Mouse (Mus musculus) megakaryocyte, embryonic 14.5 days (primary cell): Measurements from ENCODE around the gene Fgfr2. TPM values are rescaled to one million over a fixed set of nuclear protein-coding genes. Genes with fewer than 3 reads are reported as not detected.

Experiments used
- H3K27me3 ChIP-seq: replicated peaks from 2 replicates; pipeline ENCODE3; 2012; ENCODE audit warnings: inconsistent platforms
- H3K36me3 ChIP-seq: replicated peaks from 2 replicates; pipeline ENCODE3; 2012; ENCODE audit warnings: low read length, inconsistent platforms, mixed read lengths
- H3K4me1 ChIP-seq: 2 replicates; pipeline ENCODE4 v1.6.1; 2012; ENCODE audit warnings: inconsistent platforms
- H3K4me3 ChIP-seq: replicated peaks from 2 replicates; pipeline ENCODE3; 2012; ENCODE audit warnings: moderate library complexity, mild to moderate bottlenecking, inconsistent platforms
- H3K9me3 ChIP-seq: 2 replicates; pipeline ENCODE4 v1.6.1; 2012; ENCODE audit warnings: inconsistent platforms
- FLI1 ChIP-seq: IDR thresholded peaks from 2 replicates; pipeline ENCODE4 v1.6.1; 2012; ENCODE audit warnings: low read length, inconsistent platforms, mixed read lengths
- GATA1 ChIP-seq: IDR thresholded peaks from 3 replicates; pipeline ENCODE4 v1.6.1; 2012; ENCODE audit warnings: mixed read lengths, low read length, inconsistent platforms, borderline replicate concordance
- polyA plus RNA-seq: library from polyadenylated mRNA; stranded (reverse); fragments of >175 nt; gene quantifications from 2 replicates; pipeline ENCODE4 v1.2.3, GENCODE M21; 2012; ENCODE audit warnings: low replicate concordance; ENCODE audit not compliant: insufficient read depth

Fgfr2 gene
- polyA plus RNA-seq, 1 experiment = 0.45 TPM

GRCm38 (mm10) chr7:133012637-133013366, 110.3 kb downstream of the Fgfr2 start:
- peaks cover 71% of the 10 kb centered on the region for H3K36me3 ChIP-seq
- TF ChIP-seq GATA1 = no peak
- no peak for TF ChIP-seq FLI1
- no peaks in the 10 kb centered on the region for H3K27me3 ChIP-seq

GRCm38 (mm10) chr7:133011611-133012010, 111.5 kb downstream of the Fgfr2 start:
- TF ChIP-seq FLI1 (no peak), GATA1 (no peak)
- peaks cover 80% of the 10 kb centered on the region for H3K36me3 ChIP-seq
- no peak overlapping the region for H3K4me3 ChIP-seq
- H3K4me1 ChIP-seq = peaks cover 54% of the 10 kb centered on the region
- H3K27me3 ChIP-seq = no peaks in the 10 kb centered on the region
- H3K9me3 ChIP-seq = no peaks in the 10 kb centered on the region

More at GRCm38 (mm10) chr7:133012637-133013366, 110.3 kb downstream of the Fgfr2 start:
- H3K9me3 ChIP-seq = no peaks in the 10 kb centered on the region
- H3K4me1 ChIP-seq = peaks cover 42% of the 10 kb centered on the region
- H3K4me3 ChIP-seq = no peak overlapping the region

- H3K27me3 ChIP-seq = no peaks in the 10 kb centered on the region
- no peak overlapping the region for H3K4me3 ChIP-seq
- H3K9me3 ChIP-seq = no peaks in the 10 kb centered on the region
- no peak for TF ChIP-seq GATA1
- TF ChIP-seq FLI1 = no peak
- peaks cover 58% of the 10 kb centered on the region for H3K4me1 ChIP-seq
- H3K36me3 ChIP-seq = peaks cover 80% of the 10 kb centered on the region
Observed at GRCm38 (mm10) chr7:133011191-133011590, 112.0 kb downstream of the Fgfr2 start.

- Histone ChIP-seq H3K36me3 (peaks cover 82% of the 10 kb centered on the region), H3K27me3 (no peaks in the 10 kb centered on the region), H3K9me3 (no peaks in the 10 kb centered on the region), H3K4me1 (peaks cover 66% of the 10 kb centered on the region), H3K4me3 (no peak overlapping the region)
- TF ChIP-seq FLI1 (no peak), GATA1 (no peak)
Observed at GRCm38 (mm10) chr7:133010477-133010876, 112.7 kb downstream of the Fgfr2 start.

DNA sequence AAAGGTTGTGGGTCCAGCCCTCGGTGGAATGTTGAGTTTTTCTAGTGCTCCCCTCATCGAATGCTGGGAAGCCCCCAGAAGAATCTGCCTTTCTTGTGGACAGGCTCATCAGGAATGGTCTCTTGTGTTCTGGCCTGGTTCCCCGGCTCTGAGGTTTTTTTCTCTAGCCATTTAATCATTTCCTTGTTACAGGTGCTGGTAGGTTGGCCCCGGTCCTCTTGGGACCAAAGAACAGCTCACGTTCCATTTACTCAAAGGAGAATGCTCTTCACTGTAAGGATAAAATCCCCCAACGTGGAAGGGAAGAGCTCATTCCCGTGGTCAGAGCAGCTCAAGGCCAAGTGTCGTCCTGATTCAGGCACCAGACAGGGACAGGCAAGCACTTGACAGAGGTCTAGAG, 113.5 kb downstream of the Fgfr2 start:
- Histone ChIP-seq H3K27me3 (no peaks in the 10 kb centered on the region), H3K36me3 (peaks cover 82% of the 10 kb centered on the region), H3K4me3 (no peak overlapping the region), H3K4me1 (peaks cover 74% of the 10 kb centered on the region), H3K9me3 (no peaks in the 10 kb centered on the region)
- TF ChIP-seq FLI1 (no peak), GATA1 (no peak)

DNA sequence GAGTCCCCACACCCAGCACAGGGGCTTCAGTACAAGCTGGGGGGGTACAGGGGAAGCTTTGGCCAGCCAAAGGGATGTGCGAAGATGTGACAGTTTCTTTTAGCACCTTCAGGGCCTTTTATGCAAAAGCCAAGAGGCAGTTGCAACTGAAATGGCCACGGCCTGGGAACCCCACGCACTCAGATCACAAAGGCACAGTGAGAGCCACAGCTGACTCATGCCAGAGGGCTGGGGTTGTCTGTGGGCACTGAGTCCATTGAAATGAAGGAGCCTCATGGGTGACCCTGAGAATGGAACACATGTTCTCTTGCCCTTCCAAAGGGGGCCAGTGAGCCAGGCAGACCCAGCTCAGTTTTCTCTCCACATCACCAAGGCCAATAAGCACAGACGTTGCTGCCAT, 114.5 kb downstream of the Fgfr2 start:
- no peaks in the 10 kb centered on the region for H3K9me3 ChIP-seq
- no peak for TF ChIP-seq GATA1
- TF ChIP-seq FLI1 = no peak
- peaks cover 76% of the 10 kb centered on the region for H3K36me3 ChIP-seq
- H3K4me1 ChIP-seq = peaks cover 78% of the 10 kb centered on the region
- no peak overlapping the region for H3K4me3 ChIP-seq
- no peaks in the 10 kb centered on the region for H3K27me3 ChIP-seq

GRCm38 (mm10) chr7:133007343-133007742, 115.8 kb downstream of the Fgfr2 start:
- TF ChIP-seq GATA1 (no peak), FLI1 (no peak)
- peaks cover 80% of the 10 kb centered on the region for H3K4me1 ChIP-seq
- peaks cover 78% of the 10 kb centered on the region for H3K36me3 ChIP-seq
- no peak overlapping the region for H3K4me3 ChIP-seq
- H3K27me3 ChIP-seq = no peaks in the 10 kb centered on the region
- H3K9me3 ChIP-seq = no peaks in the 10 kb centered on the region

DNA sequence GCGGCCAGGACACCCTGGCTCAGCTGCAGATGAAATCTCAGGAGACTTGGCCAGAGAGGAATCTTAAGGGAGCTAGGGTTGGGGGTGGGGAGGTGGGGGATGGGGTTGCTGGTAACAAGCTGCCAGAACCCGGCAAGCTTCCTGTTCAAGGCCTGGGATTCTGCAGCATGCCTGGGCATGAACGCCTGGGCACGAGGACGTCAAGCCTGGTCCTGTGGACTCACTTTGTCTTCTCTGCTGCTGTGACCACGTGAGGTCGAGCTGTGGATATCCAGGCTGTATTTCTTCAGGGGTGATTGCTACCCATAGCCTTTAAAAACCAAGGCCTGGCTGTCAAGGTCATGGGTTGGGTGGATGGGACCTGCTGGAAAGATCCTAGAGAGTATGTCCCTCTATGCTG, 117.4 kb downstream of the Fgfr2 start:
- Histone ChIP-seq H3K9me3 (no peaks in the 10 kb centered on the region), H3K27me3 (no peaks in the 10 kb centered on the region), H3K4me3 (no peak overlapping the region), H3K36me3 (peaks cover 84% of the 10 kb centered on the region), H3K4me1 (peaks cover 90% of the 10 kb centered on the region)
- no peak for TF ChIP-seq GATA1
- TF ChIP-seq FLI1 = no peak

GRCm38 (mm10) chr7:133003421-133003820, 119.7 kb downstream of the Fgfr2 start:
- TF ChIP-seq FLI1 (no peak), GATA1 (no peak)
- H3K4me3 ChIP-seq = peak overlapping the region; percentile 57
- H3K9me3 ChIP-seq = no peaks in the 10 kb centered on the region
- H3K4me1 ChIP-seq = peaks cover 96% of the 10 kb centered on the region
- no peaks in the 10 kb centered on the region for H3K27me3 ChIP-seq
- peaks cover 84% of the 10 kb centered on the region for H3K36me3 ChIP-seq

DNA sequence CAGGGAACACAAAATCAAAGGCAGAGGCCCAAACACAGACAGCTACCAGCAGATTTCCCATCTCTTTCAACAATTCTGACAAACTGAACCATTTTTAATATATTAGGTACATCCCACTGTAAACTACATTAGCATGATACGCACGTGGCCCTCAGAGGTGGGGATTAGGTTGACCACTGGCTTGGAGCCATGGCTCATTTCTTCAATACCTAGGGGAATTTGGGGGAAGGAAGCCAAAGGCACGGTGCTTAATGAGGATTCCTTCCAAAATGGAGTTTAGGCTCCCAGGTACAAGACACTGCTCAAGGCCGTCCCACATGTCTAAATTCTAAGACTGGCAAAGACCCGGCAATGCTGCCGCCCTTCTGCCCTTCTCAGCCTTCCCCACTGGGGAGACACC, 120.9 kb downstream of the Fgfr2 start:
- peaks cover 84% of the 10 kb centered on the region for H3K36me3 ChIP-seq
- no peak overlapping the region for H3K4me3 ChIP-seq
- no peak for TF ChIP-seq GATA1
- no peak for TF ChIP-seq FLI1
- H3K27me3 ChIP-seq = no peaks in the 10 kb centered on the region
- H3K9me3 ChIP-seq = no peaks in the 10 kb centered on the region
- H3K4me1 ChIP-seq = peaks cover 90% of the 10 kb centered on the region
